Mouse (Mus musculus): ENCODE measurements at regions not wholly inside any gene's neighbourhood (a gene's known extent, or its start where the extent isn't known, plus 50 kb on each side); places are given as distances from the start of the nearest gene placed in this dataset.

GRCm38 (mm10) chr5:75880088-75880684, 98.1 kb downstream of the Kdr start:
- CTCF ChIA-PET = no interaction called here

GRCm38 (mm10) chr5:75878361-75878760, 99.9 kb downstream of the Kdr start:
- CTCF ChIA-PET = no interaction called here

- CTCF ChIA-PET = no interaction called here
Measured at GRCm38 (mm10) chr5:75877609-75877971, 100.7 kb downstream of the Kdr start.

GRCm38 (mm10) chr5:75876871-75877608, 101.2 kb downstream of the Kdr start:
- CTCF ChIA-PET = no interaction called here

GRCm38 (mm10) chr5:75871120-75871519, 107.1 kb downstream of the Kdr start:
- CTCF ChIA-PET = no interaction called here

GRCm38 (mm10) chr5:75870666-75871065, 107.6 kb downstream of the Kdr start:
- CTCF ChIA-PET = no interaction called here

- CTCF ChIA-PET = no interaction called here
Measured at GRCm38 (mm10) chr5:75869535-75869934, 108.7 kb downstream of the Kdr start.

- CTCF ChIA-PET = no interaction called here
Measured at GRCm38 (mm10) chr5:75865096-75865495, 113.2 kb downstream of the Kdr start.

GRCm38 (mm10) chr5:75863358-75863757, 114.9 kb downstream of the Kdr start:
- CTCF ChIA-PET = interaction anchor here (0.6 kb wide), 1 partner anchor 267 kb away, joined by 3 read pairs; no protein-coding TSS in a partner anchor

GRCm38 (mm10) chr5:75862630-75862991, 115.6 kb downstream of the Kdr start:
- CTCF ChIA-PET = interaction anchor here (0.6 kb wide), 1 partner anchor 268 kb away, joined by 3 read pairs; no protein-coding TSS in a partner anchor

- CTCF ChIA-PET = no interaction called here
Measured at GRCm38 (mm10) chr5:75861916-75862629, 116.2 kb downstream of the Kdr start.

GRCm38 (mm10) chr5:75859316-75859836, 118.9 kb downstream of the Kdr start:
- CTCF ChIA-PET = interaction anchor here (0.5 kb wide), 1 partner anchor 119 kb away, joined by 5 read pairs; the partner anchor contains the start of gene Kdr

- CTCF ChIA-PET = no interaction called here
Measured at GRCm38 (mm10) chr5:75850855-75851254, 127.4 kb downstream of the Kdr start.

- CTCF ChIA-PET = no interaction called here
Measured at GRCm38 (mm10) chr5:75847966-75848365, 130.3 kb downstream of the Kdr start.

- CTCF ChIA-PET = no interaction called here
Measured at GRCm38 (mm10) chr5:75847341-75847740, 130.9 kb downstream of the Kdr start.

GRCm38 (mm10) chr5:75846016-75846415, 132.2 kb downstream of the Kdr start:
- CTCF ChIA-PET = no interaction called here

- CTCF ChIA-PET = no interaction called here
Measured at GRCm38 (mm10) chr5:75843807-75844206, 134.5 kb downstream of the Kdr start.

GRCm38 (mm10) chr5:75840421-75840820, 137.8 kb downstream of the Kdr start:
- CTCF ChIA-PET = no interaction called here

GRCm38 (mm10) chr5:75835556-75835961, 142.7 kb downstream of the Kdr start:
- CTCF ChIA-PET = no interaction called here

- CTCF ChIA-PET = no interaction called here
Measured at GRCm38 (mm10) chr5:75834766-75835555, 143.3 kb downstream of the Kdr start.

GRCm38 (mm10) chr5:75832341-75832740, 145.9 kb downstream of the Kdr start:
- CTCF ChIA-PET = no interaction called here

All from spleen, embryonic (tissue).